Comparison of ENCODE assay signal across 8 mouse cellular contexts in genomic region chr2:25402377-25402971, GRCm38 (mm10). TPM values are rescaled to one million over a fixed set of nuclear protein-coding genes. Genes with fewer than 3 reads are reported as not detected.
DNase-seq lines count a peak whose midpoint lies in the region; ATAC-seq and TF ChIP-seq lines count a peak whose summit lies in the region.

No protein-coding gene starts in this region.

- peak; percentile 73 for DNase-seq in T-cell, adult 2 months (ENCODE audit: low spot score)
- DNase-seq in cerebellum, postnatal 10 days, result peak; percentile 94 to 97
- peak; percentile 56 to 73 for DNase-seq in frontal cortex, postnatal 36 days (ENCODE audit: low spot score in 2 of 2)
- DNase-seq in hindlimb bud, embryonic 11.5 days (ENCODE audit: extremely low spot score, low read depth, low spot score), result peak; percentile 83
- peak; percentile 55 to 63 for DNase-seq in left cerebral cortex, adult 2 months (ENCODE audit: extremely low spot score in 1 of 2, low spot score in 2 of 2)
- peak; percentile 69 to 82 for DNase-seq in right cerebral cortex, adult 2 months (ENCODE audit: low spot score in 2 of 2)
- DNase-seq in urinary bladder, postnatal 25 days (ENCODE audit: low spot score), result peak; percentile 80

- ATAC-seq in megakaryocyte, adult 5-6 weeks (ENCODE audit: poor library complexity, severe bottlenecking), result peak; percentile 62

- TF ChIP-seq CTCF in left cerebral cortex, adult 2 months (IDR thresholded peaks at IDR 0.05), result peak; percentile 65

- intact Hi-C loops in left cerebral cortex, adult 2 months (cut with DNase I), result loop anchor here (2.0 kb wide), 2 partner anchors 30 to 70 kb away; partner anchors contain the start of genes Man1b1 and Sapcd2

- H3K27ac ChIP-seq in left cerebral cortex, adult 2 months, result peak overlapping the region; percentile 97

- H3K4me3 ChIP-seq in left cerebral cortex, adult 2 months, result peak overlapping the region; percentile 80

RNA-seq across cellular contexts. Expression of gene Npdc1, which starts 3.3 kb away (rescaled TPM):
- total RNA-seq in left cerebral cortex, adult 2 months (2021), result 100 to 1,000 TPM; 337 to 366 TPM
- total RNA-seq in megakaryocyte, adult 5-6 weeks (2015), result not detected in 2 replicates
- total RNA-seq in megakaryocyte, adult 5-6 weeks (2017), result not detected in 2 replicates

RNA-seq across cellular contexts. Expression of gene Entpd2, which starts 6.8 kb away (rescaled TPM):
- total RNA-seq in left cerebral cortex, adult 2 months (2021), result 10 to 100 TPM; 11.5 to 13.1 TPM
- not detected in 2 replicates for total RNA-seq in megakaryocyte, adult 5-6 weeks (2015)
- not detected in 2 replicates for total RNA-seq in megakaryocyte, adult 5-6 weeks (2017)

RNA-seq across cellular contexts. Expression of gene Fut7, which starts 20.6 kb away (rescaled TPM):
- total RNA-seq in left cerebral cortex, adult 2 months (2021), result under 1 TPM in 1 of 2 experiments, not detected in 1; 0.43 TPM
- total RNA-seq in megakaryocyte, adult 5-6 weeks (2015), result 10.1 and 11.6 TPM in 2 replicates
- 20.4 and 21.5 TPM in 2 replicates for total RNA-seq in megakaryocyte, adult 5-6 weeks (2017)

RNA-seq across cellular contexts. Expression of gene Abca2, which starts 26.0 kb away (rescaled TPM):
- 100 to 1,000 TPM; 160 to 168 TPM for total RNA-seq in left cerebral cortex, adult 2 months (2021)
- total RNA-seq in megakaryocyte, adult 5-6 weeks (2015), result 25.5 and 33.3 TPM in 2 replicates
- 12.0 and 13.0 TPM in 2 replicates for total RNA-seq in megakaryocyte, adult 5-6 weeks (2017)

RNA-seq across cellular contexts. Expression of gene Sapcd2, which starts 30.4 kb away (rescaled TPM):
- total RNA-seq in left cerebral cortex, adult 2 months (2021), result 1 to 10 TPM; 2.1 to 2.7 TPM
- total RNA-seq in megakaryocyte, adult 5-6 weeks (2015), result 4.9 and 5.5 TPM in 2 replicates
- total RNA-seq in megakaryocyte, adult 5-6 weeks (2017), result 3.6 and 4.6 TPM in 2 replicates

Comparison
In these comparisons a context has a peak if more than half of its experiments do, and no peak if none do; other contexts are left out.
1. Peak in every context shown above with its lines: DNase-seq, ATAC-seq, H3K4me3 ChIP-seq and H3K27ac ChIP-seq.
2. RNA of gene Npdc1, which starts 3.3 kb away (total RNA-seq): 337 to 366 TPM in left cerebral cortex, adult 2 months; not detected in megakaryocyte, adult 5-6 weeks; every median in the first group is over 100 times any median in the second.
3. RNA of gene Entpd2, which starts 6.8 kb away (total RNA-seq): 11.5 to 13.1 TPM in left cerebral cortex, adult 2 months; not detected in megakaryocyte, adult 5-6 weeks; every median in the first group is over 10 times any median in the second.
4. RNA of gene Fut7, which starts 20.6 kb away (total RNA-seq): 10.1 to 21.5 TPM in megakaryocyte, adult 5-6 weeks; 0.43 TPM in left cerebral cortex, adult 2 months; every median in the first group is over 4 times any median in the second.